Mouse (Mus musculus): ENCODE results near the gene F2. TPM values are rescaled to one million over a fixed set of nuclear protein-coding genes. Genes with fewer than 3 reads are reported as not detected.
"Not testable (repeated sequence)": the region's sequence is repeated elsewhere in the genome, so short reads cannot be mapped to it uniquely, and the experiment has no call there.

Gene F2
- total RNA-seq, 2 experiments from 2014 or later = 0.14 to 0.31 TPM

- DNase-seq = no peak
Observed at GRCm38 (mm10) chr2:91645811-91646210, 9.6 kb upstream of the F2 start.

DNA sequence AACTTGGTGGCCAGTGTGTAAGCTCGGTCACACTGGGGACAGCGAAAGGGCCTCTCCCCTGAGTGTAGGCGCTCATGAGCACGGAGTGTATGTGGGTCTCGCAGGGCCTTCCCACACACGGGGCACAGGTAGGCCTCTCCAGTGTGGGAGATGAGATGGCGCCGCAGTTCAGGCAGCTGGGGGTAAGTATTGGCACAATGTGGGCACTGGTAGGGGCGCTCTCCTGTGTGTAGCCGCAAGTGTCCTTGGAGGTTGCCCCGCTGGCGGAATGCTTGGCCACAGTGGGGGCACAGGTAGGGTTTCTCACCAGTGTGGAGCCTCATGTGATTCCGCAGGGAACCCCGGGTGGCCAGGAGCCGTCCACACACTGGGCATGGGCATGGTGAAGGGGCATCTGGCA lies 9.1 kb upstream of the F2 start:
- no peak for DNase-seq

- no peak for DNase-seq
Observed at GRCm38 (mm10) chr2:91644021-91644420, 7.8 kb upstream of the F2 start.

GRCm38 (mm10) chr2:91642825-91643415 lies 6.7 kb upstream of the F2 start:
- no peak for DNase-seq

DNA sequence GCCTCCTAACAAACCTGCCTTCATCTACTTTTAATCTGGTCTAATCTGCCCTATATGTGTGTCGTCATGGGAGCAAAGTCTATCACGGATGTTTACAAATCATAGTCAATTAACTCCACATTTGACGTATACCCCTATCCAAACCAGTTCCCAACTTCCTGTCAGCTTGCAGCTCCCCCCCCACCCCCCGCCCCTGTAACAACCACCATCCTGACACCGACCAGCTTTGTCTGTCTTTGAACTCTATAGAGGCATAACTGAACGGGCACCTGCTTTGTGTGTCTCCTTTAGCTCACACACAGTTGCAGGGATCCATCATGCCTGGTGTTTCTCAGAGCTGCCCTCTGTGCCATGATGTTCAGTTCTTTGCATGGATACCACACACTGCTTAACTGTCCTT lies 2.7 kb upstream of the F2 start:
- DNase-seq = no peak

DNA sequence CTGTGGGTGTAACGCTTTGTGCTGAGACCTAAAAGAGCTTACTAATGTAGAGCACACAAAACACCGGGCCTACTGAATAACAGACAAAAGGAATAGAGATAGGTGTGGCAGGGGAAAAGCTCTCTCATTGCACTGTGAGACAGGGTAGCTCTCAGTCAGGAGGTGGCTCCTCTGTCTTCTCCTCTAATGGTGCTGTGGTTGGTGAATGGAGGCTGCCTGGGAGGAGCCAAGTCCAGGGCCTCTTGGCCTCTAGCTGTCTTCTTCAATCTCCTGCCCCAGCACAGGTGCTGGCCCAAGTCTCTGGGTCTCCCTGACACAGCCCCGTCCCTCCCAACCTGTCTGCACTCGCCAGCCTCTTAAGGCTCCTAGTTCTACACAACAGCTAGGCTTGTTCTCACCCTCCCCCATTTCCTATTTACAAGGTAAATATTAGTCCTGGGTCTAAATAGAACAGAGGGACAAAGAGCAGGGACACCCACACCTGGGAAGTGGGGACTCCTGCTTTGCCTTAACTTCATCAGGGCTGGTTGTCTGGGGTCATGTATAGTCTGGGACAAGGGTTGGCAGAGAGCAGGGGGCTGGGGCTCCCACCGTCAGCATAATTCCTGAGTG lies 619 bp upstream of the F2 start:
- no peak for DNase-seq

DNA sequence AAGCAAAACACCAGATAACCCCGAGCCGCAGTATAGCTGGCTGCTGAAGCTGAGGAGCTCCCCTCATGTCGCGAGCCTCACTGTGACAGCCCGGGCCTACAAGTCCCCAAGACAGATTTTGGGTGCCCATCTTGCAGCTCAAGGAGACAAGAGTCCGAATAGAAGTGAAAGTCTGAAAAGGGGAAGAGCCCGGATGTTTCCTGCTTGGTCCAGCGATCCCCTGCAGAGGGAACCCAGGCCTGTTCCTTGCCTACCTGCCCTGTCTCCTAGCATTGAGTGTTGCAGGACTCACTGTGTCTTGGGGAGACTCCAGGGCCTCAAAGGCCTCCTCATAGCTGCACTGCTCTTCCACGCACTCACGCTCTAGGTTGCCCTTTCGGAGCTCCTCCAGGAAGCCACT lies 728 bp downstream of the F2 start:
- DNase-seq = no peak

GRCm38 (mm10) chr2:91634841-91635240 lies 1.4 kb downstream of the F2 start:
- DNase-seq = no peak

DNA sequence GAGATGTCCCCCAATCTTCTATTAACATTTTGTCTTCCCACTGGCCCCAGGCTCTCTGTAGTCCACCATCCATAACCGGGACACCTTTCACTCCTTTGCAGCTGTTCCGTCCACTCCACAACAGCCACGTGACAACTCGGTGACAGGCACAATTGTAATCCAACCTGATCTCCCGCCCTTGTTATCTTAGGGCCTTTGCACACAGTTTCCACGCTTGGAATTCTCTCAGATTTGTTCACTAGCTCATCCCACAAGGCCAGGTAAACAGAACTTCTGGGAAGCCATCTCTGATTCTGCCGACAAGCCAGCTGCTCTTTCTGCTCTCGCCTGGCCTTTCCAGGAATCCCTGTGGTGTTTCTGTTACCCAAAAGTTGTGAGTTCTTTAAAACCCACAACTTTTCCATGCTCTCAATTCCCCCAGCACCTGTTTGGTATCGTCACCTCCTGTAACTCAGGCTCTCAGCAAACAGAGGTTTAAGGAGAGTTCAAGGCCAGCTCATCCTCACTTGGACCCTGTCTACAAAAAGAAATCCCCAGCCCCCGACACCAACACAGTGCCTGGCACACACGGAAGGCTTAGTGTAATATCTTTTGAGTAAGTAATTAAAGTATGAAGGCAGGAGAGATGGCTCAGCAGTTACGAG lies 2.8 kb downstream of the F2 start:
- no peak for DNase-seq

DNA sequence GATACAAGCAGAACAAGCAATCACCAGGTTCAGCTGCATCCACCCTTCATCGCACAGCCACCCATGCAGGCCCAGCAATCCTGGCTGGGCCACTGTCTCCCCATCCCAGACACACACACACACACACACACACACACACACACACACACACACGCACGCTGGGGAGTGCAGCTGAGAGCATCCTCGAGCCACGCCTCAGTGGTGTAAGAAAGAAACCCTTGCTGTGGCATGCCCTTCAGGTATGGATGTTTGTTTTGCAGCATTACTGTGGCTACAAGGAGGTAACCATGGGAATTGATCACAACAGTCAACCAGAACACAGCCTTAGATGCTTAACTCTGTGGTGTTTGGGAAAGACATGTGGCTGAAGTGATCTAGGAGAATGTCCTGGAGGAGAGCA lies 3.9 kb downstream of the F2 start:
- no peak for DNase-seq

- no peak for DNase-seq
Observed at GRCm38 (mm10) chr2:91631826-91632225, 4.4 kb downstream of the F2 start.

DNA sequence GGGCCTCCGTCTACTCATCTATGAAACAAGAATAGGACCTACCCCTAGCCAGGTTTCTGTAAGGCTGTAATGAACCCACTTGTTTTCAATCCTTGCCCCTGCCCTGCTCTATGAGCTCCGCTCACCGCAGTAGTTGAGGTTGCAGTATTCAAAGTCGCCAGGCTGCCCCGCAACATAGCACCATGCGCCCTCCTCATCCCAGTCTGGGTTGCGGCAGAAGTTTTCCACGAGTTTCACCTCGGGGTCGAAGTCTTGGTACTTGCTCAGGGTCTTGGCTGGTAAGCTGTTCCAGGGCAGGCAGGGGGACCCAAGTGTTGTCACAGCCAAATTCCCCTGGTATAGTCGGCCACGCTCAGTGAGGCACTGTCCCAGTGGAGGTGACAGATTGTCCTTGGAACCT lies 5.8 kb downstream of the F2 start:
- no peak for DNase-seq

- DNase-seq = no peak
Observed at GRCm38 (mm10) chr2:91629682-91630081, 6.5 kb downstream of the F2 start.

DNA sequence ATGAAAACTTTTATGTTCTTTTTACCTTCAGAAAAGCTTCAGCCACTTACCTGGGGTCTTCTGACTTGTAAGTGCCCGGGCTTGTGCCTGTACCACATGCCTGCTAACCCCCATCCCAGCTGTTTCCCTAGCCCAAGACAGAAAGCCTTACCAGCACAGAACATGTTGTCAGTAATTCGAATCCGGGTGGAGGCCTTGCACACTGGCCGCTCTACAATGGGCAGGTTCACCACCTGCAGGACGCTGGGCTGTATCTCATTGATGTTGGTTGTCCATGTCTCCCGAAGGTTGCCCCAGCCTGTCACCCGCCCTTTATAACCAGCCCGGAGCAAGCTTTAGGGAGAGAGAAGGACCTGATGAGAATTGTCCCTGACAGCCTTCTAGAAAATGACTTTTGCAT lies 8.0 kb downstream of the F2 start:
- DNase-seq = no peak

DNA sequence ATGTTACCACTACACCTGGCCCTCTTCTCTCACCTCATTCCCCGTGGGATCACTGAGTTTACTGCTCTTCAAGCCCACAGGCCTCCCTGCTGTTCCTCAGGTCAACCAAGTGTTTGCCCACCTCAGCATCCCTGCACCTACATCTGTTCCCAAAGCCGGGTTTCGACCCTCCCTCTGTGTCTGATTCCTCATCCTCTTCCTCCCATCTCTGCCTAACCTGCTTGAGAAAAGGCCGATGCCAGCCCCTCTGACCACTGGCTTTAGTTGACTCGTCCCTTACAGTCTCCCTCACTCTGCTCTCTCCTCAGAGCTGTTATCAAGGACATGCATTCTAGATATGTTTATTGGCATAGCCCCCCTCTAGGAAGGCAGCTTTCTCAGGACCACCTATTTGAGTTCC lies 8.7 kb downstream of the F2 start:
- no peak for DNase-seq

GRCm38 (mm10) chr2:91623366-91623765 lies 12.8 kb downstream of the F2 start:
- not testable (repeated sequence) for DNase-seq

DNA sequence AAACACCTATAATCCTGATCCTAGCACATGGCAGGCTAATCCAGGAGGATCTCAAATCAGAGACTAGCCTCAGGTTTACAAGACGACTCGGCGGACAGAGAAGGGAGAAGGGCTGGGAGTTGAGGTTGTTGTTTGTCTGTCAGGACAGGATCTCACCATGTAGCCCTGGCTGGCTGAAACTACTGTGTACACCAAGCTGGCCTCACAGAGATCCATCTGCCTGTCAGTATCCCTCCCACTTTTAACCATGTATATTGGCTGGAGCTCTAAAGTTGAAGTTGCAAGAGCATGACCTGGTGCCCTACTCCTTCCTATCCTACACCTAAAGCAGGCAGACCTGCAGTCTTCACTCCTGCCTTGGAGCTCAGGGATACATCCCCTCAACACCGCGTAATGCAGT lies 13.9 kb downstream of the F2 start:
- no peak for DNase-seq

DNA sequence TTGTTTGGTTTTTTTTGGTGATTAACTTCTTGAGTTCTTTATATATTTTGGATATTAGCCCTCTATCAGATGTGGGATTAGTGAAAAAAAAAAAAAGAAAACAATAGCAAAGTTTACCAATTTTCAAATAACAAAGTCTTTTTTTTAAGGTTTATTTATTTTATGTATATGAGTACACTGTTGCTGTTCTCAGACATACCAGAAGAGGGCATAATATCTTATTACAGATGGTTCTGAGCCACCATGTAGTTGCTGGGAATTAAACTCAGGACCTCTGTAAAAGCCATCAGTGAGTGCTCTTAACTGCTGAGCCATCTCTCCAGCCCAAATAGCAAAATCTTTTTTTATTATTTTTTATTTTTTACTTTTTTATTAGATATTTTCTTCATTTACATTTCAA lies 26.8 kb downstream of the F2 start:
- not testable (repeated sequence) for DNase-seq

DNA sequence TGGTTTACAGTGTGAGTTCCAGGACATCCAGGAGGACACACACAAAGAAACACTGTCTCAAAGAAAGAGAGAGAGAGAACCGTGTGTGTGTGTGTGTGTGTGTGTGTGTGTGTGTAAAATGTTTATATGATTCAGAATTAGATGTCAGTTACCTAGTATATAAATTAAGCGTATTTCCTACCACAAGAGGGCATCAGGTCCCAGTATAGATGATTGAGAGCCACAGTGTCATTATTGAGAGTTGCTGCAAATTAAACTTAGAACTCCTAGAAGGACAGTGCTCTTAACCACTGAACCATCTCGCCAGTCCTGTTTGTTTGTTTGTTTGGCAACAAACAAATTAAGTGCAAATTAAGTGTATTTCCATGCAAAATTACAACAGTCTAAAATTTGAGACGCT lies 33.8 kb downstream of the F2 start:
- DNase-seq = no peak

GRCm38 (mm10) chr2:91600475-91600874 lies 35.7 kb downstream of the F2 start:
- DNase-seq = no peak

DNA sequence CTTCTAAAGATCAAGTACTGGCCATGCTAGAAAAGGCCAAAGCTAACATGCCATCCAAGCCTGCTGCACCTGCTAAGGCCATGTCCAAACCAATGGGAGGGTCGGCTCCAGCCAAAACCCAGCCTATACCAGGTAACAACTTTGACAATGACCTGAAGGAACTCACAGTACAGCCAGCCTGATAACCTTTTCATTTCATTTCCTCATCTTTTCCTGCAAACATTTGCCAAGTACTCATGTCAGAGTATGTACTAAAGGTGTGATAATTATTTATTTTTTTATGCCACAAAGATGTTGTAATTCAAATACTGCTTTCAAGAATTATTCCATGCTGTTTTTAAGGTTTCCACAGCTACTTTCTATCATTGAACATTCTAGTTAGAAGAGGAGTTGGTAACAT lies 50.0 kb downstream of the F2 start:
- DNase-seq = no peak

DNA sequence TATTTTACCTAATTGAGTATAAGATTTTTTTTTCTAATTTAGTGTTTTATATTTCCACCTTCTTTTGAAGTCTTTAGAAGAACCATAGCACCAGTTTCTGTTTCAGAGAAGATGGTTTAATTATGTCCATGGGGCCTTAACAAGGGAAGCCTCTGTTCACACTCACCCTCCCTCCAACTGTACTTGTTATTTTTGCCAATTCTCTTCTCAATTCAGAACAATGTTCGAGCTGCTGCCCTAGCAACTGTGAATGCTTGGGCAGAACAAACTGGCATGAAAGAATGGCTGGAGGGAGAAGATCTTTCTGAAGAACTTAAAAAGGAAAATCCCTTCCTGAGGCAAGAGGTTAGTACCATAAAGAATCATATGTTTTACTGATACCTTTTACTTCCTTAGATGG lies 55.3 kb downstream of the F2 start:
- no peak for DNase-seq
